In the genomic region with DNA sequence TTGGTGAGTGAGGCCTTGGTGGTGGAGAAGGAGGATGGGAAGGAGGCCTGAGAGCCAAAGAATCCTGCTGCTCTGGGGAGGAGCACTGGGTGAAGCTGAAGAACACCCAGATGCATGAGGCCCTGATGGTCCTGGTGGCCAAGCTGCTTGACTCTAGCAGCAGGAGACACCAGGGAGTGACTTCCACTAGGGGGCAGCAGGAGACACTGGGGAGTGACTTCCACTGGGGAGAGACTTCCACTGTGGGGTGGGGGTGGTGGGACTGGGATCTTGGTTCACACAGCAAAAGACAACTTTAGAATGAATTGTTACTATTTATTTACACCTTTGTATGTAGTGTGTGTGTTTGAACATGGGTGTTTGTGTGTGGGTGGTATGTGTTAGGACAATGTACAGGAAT, we compare ENCODE assay signal across 9 mouse cellular contexts. TPM values are rescaled to one million over a fixed set of nuclear protein-coding genes. Genes with fewer than 3 reads are reported as not detected.
DNase-seq lines count a peak whose midpoint lies in the region; ATAC-seq and TF ChIP-seq lines count a peak whose summit lies in the region.
"Had no signal": no experiment of that assay in that cellular context is flagged by ENCODE, and none has a peak within 500 bp of the region (broad histone marks: within the 10 kb centered on the region; RNA-seq: fewer than 3 reads in every experiment).

No protein-coding gene starts in this region.

- no peaks in the 10 kb centered on the region for H3K36me3 ChIP-seq in kidney, adult 2 months (ENCODE audit: control insufficient read depth, insufficient read depth, low read length)
- peaks cover 6% of the 10 kb centered on the region; the same call in 1 of the 2 replicates for H3K36me3 ChIP-seq in kidney, embryonic 14.5 days (ENCODE audit: control insufficient read depth, insufficient read depth, low read length)
- H3K36me3 ChIP-seq: liver, embryonic 15.5 days had no signal

- no peak for TF ChIP-seq POLR2A in kidney, adult 2 months (IDR thresholded peaks at IDR 0.05; ENCODE audit: low read depth, low read length)
- no peak for TF ChIP-seq POLR2A in bone marrow, adult 2 months (IDR thresholded peaks at IDR 0.05; ENCODE audit: borderline replicate concordance, control insufficient read depth, low read depth, low read length)

- no peak for ATAC-seq in kidney, embryonic 14.5 days (ENCODE audit: low FRiP score, low TSS enrichment)

- no peak overlapping the region for H3K9ac ChIP-seq in kidney, embryonic 14.5 days (ENCODE audit: low read depth, low read length)
- H3K9ac ChIP-seq: liver, embryonic 15.5 days had no signal

- H3K27ac ChIP-seq in kidney, adult 2 months (ENCODE audit: insufficient read depth, low read depth, low read length), result 0 out of 2 replicates have a peak overlapping the region, but pooled peaks have one; percentile 2
- H3K27ac ChIP-seq in kidney, embryonic 14.5 days (ENCODE audit: low read depth, low read length), result no peak overlapping the region
- no peak overlapping the region for H3K27ac ChIP-seq in bone marrow, adult 2 months (ENCODE audit: control insufficient read depth, insufficient read depth, low read depth, low read length, poor library complexity)
- H3K27ac ChIP-seq: liver, embryonic 15.5 days had no signal

- peak; percentile 71 for DNase-seq in kidney, adult 2 months
- peak; percentile 58 for DNase-seq in ES-CJ7 (ENCODE audit: low read depth, low spot score)
- DNase-seq in kidney, postnatal 25 days, result peak; percentile 84 to 85
- peak; percentile 51 to 82 for DNase-seq in spleen, postnatal 10 days (ENCODE audit: low spot score in 2 of 2)
- DNase-seq in heart, adult 11 months, result no peak

- peak; percentile 76 for TF ChIP-seq CTCF in kidney, adult 2 months (conservative IDR thresholded peaks at IDR 0.05; ENCODE audit: insufficient read depth, insufficient read length, low read depth, low read length)
- peak; percentile 73 for TF ChIP-seq CTCF in bone marrow, adult 2 months (IDR thresholded peaks at IDR 0.05; ENCODE audit: control insufficient read depth, insufficient read depth, low read length)

- H3K4me1 ChIP-seq in kidney, adult 2 months (ENCODE audit: control insufficient read depth, insufficient read depth, low read length), result peaks cover 34% of the 10 kb centered on the region
- peaks cover 18% of the 10 kb centered on the region for H3K4me1 ChIP-seq in kidney, embryonic 14.5 days (ENCODE audit: control insufficient read depth, insufficient read depth, low read length)
- H3K4me1 ChIP-seq in bone marrow, adult 2 months (ENCODE audit: control insufficient read depth, insufficient read depth, low read length), result no peaks in the 10 kb centered on the region

- no peaks in the 10 kb centered on the region for H3K9me3 ChIP-seq in kidney, embryonic 14.5 days (ENCODE audit: control insufficient read depth, low read length)
- H3K9me3 ChIP-seq: liver, embryonic 15.5 days had no signal

- no peak overlapping the region for H3K4me2 ChIP-seq in kidney, embryonic 14.5 days (replicated peaks; ENCODE audit: low read depth, low read length)
- H3K4me2 ChIP-seq: liver, embryonic 15.5 days had no signal

- H3K27me3 ChIP-seq in kidney, adult 2 months (replicated peaks; ENCODE audit: control insufficient read depth, insufficient read depth, low read length), result no peaks in the 10 kb centered on the region
- no peaks in the 10 kb centered on the region for H3K27me3 ChIP-seq in kidney, embryonic 14.5 days (ENCODE audit: control insufficient read depth, insufficient read depth, low read length)
- H3K27me3 ChIP-seq: liver, embryonic 15.5 days had no signal

- no peak overlapping the region for H3K4me3 ChIP-seq in kidney, adult 2 months (ENCODE audit: insufficient read depth, low read depth, low read length)
- no peak overlapping the region for H3K4me3 ChIP-seq in kidney, embryonic 14.5 days (ENCODE audit: low read length)
- H3K4me3 ChIP-seq in bone marrow, adult 2 months (replicated peaks; ENCODE audit: control insufficient read depth, low read depth, low read length), result no peak overlapping the region
- H3K4me3 ChIP-seq: erythroblast, embryonic 14.5 days; liver, embryonic 15.5 days had no signal

RNA-seq across cellular contexts. Expression of a gene that starts 9.1 kb away (rescaled TPM):
- polyA plus RNA-seq in kidney, adult 2 months (2012; rRNA removed), result 41.3 and 41.8 TPM in 2 replicates
- 79.4 and 97.4 TPM in 2 replicates for polyA plus RNA-seq in kidney, embryonic 14.5 days (2014; fragmentation: Nextera tagmentation; extraction: Ambion mirVana)
- 66.2 and 80.0 TPM in 2 replicates for polyA plus RNA-seq in bone marrow, adult 2 months (2011; ENCODE audit: insufficient read depth, insufficient read length, low replicate concordance, missing spikeins)

RNA-seq across cellular contexts. Expression of a gene that starts 15.2 kb away (rescaled TPM):
- 152 and 177 TPM in 2 replicates for polyA plus RNA-seq in kidney, adult 2 months (2012; rRNA removed)
- polyA plus RNA-seq in kidney, embryonic 14.5 days (2014; fragmentation: Nextera tagmentation; extraction: Ambion mirVana), result 55.8 and 72.1 TPM in 2 replicates
- 1.2 TPM in 1 of 2 replicates, not detected in the other for polyA plus RNA-seq in bone marrow, adult 2 months (2011; ENCODE audit: insufficient read depth, insufficient read length, low replicate concordance, missing spikeins)
- polyA plus RNA-seq: erythroblast, embryonic 14.5 days had no signal

Comparison
In these comparisons a context has a peak if more than half of its experiments do, and no peak if none do; other contexts are left out.
1. RNA of a gene that starts 15.2 kb away (polyA plus RNA-seq): 152 to 177 TPM in kidney, adult 2 months and 55.8 to 72.1 TPM in kidney, embryonic 14.5 days; 1.2 TPM in bone marrow, adult 2 months; every median in the first group is over 10 times any median in the second.